Mouse (Mus musculus): ENCODE measurements at regions not wholly inside any gene's neighbourhood (a gene's known extent, or its start where the extent isn't known, plus 50 kb on each side); places are given as distances from the start of the nearest gene placed in this dataset.

- DNase-seq (ENCODE audit: low spot score) (no peak), ATAC-seq (ENCODE audit: low FRiP score) (no peak)
- H3K4me1 ChIP-seq (ENCODE audit: insufficient read depth, low read length), result no peaks in the 10 kb centered on the region
- H3K4me2 ChIP-seq (ENCODE audit: low read depth, low read length, poor library complexity, severe bottlenecking), result no peak overlapping the region
- no peaks in the 10 kb centered on the region for H3K9me3 ChIP-seq (ENCODE audit: low read length)
- WGBS, result 95% methylated on average over 2 of the region's 2 CpGs
- no peak for TF ChIP-seq CTCF (IDR thresholded peaks at IDR 0.05)
- H3K27me3 ChIP-seq (ENCODE audit: insufficient read depth, low read length), result no peaks in the 10 kb centered on the region
- H3K27ac ChIP-seq (ENCODE audit: low read depth, low read length), result no peak overlapping the region
- no peak overlapping the region for H3K4me3 ChIP-seq (ENCODE audit: low read depth, low read length)
- no peak overlapping the region for H3K9ac ChIP-seq (replicated peaks; ENCODE audit: low read length, poor library complexity, severe bottlenecking)
- H3K36me3 ChIP-seq (ENCODE audit: insufficient read depth, low read length), result no peaks in the 10 kb centered on the region
These were observed 1059.6 kb downstream of the Pla2g4a start for GRCm38 (mm10) chr1:148901319-148902033.

GRCm38 (mm10) chr1:148870788-148871187 is 1090.3 kb downstream of the Pla2g4a start:
- ATAC-seq (ENCODE audit: low FRiP score), result no peak

GRCm38 (mm10) chr1:148863582-148863981 is 1097.5 kb downstream of the Pla2g4a start:
- Histone ChIP-seq H3K36me3 (ENCODE audit: insufficient read depth, low read length) (no peaks in the 10 kb centered on the region), H3K9ac (replicated peaks; ENCODE audit: low read length, poor library complexity, severe bottlenecking) (no peak overlapping the region), H3K4me1 (ENCODE audit: insufficient read depth, low read length) (no peaks in the 10 kb centered on the region), H3K27ac (ENCODE audit: low read depth, low read length) (no peak overlapping the region), H3K4me2 (ENCODE audit: low read depth, low read length, poor library complexity, severe bottlenecking) (no peak overlapping the region), H3K9me3 (ENCODE audit: low read length) (no peaks in the 10 kb centered on the region), H3K27me3 (ENCODE audit: insufficient read depth, low read length) (no peaks in the 10 kb centered on the region), H3K4me3 (ENCODE audit: low read depth, low read length) (no peak overlapping the region)
- TF ChIP-seq CTCF (IDR thresholded peaks at IDR 0.05), result no peak
- 82% methylated on average over 2 of the region's 2 CpGs for WGBS
- ATAC-seq (ENCODE audit: low FRiP score), result no peak
- no peak for DNase-seq (ENCODE audit: low spot score)

More at GRCm38 (mm10) chr1:148870788-148871187, 1090.3 kb downstream of the Pla2g4a start:
- Histone ChIP-seq H3K27me3 (ENCODE audit: insufficient read depth, low read length) (no peaks in the 10 kb centered on the region), H3K9me3 (ENCODE audit: low read length) (no peaks in the 10 kb centered on the region), H3K9ac (replicated peaks; ENCODE audit: low read length, poor library complexity, severe bottlenecking) (no peak overlapping the region), H3K4me3 (ENCODE audit: low read depth, low read length) (no peak overlapping the region), H3K36me3 (ENCODE audit: insufficient read depth, low read length) (no peaks in the 10 kb centered on the region), H3K27ac (ENCODE audit: low read depth, low read length) (no peak overlapping the region), H3K4me1 (ENCODE audit: insufficient read depth, low read length) (no peaks in the 10 kb centered on the region), H3K4me2 (ENCODE audit: low read depth, low read length, poor library complexity, severe bottlenecking) (no peak overlapping the region)
- DNase-seq (ENCODE audit: low spot score), result peak; percentile 12
- 64% methylated on average over 1 of the region's 1 CpGs for WGBS
- TF ChIP-seq CTCF (IDR thresholded peaks at IDR 0.05), result no peak

- no peaks in the 10 kb centered on the region for H3K9me3 ChIP-seq (ENCODE audit: low read length)
- TF ChIP-seq CTCF (IDR thresholded peaks at IDR 0.05), result no peak
These were observed 1108.1 kb downstream of the Pla2g4a start for GRCm38 (mm10) chr1:148852990-148853389.

GRCm38 (mm10) chr1:148846595-148846994 is 1114.5 kb downstream of the Pla2g4a start:
- Histone ChIP-seq H3K27me3 (ENCODE audit: insufficient read depth, low read length) (no peaks in the 10 kb centered on the region), H3K27ac (ENCODE audit: low read depth, low read length) (no peak overlapping the region), H3K9me3 (ENCODE audit: low read length) (no peaks in the 10 kb centered on the region), H3K4me2 (ENCODE audit: low read depth, low read length, poor library complexity, severe bottlenecking) (no peak overlapping the region), H3K4me3 (ENCODE audit: low read depth, low read length) (no peak overlapping the region), H3K9ac (replicated peaks; ENCODE audit: low read length, poor library complexity, severe bottlenecking) (no peak overlapping the region), H3K4me1 (ENCODE audit: insufficient read depth, low read length) (no peaks in the 10 kb centered on the region), H3K36me3 (ENCODE audit: insufficient read depth, low read length) (no peaks in the 10 kb centered on the region)
- 87% methylated on average over 2 of the region's 2 CpGs for WGBS
- no peak for ATAC-seq (ENCODE audit: low FRiP score)
- TF ChIP-seq CTCF (IDR thresholded peaks at IDR 0.05), result no peak
- no peak for DNase-seq (ENCODE audit: low spot score)

More at GRCm38 (mm10) chr1:148852990-148853389, 1108.1 kb downstream of the Pla2g4a start:
- H3K4me1 ChIP-seq (ENCODE audit: insufficient read depth, low read length), result no peaks in the 10 kb centered on the region
- ATAC-seq (ENCODE audit: low FRiP score), result no peak
- no peak overlapping the region for H3K4me2 ChIP-seq (ENCODE audit: low read depth, low read length, poor library complexity, severe bottlenecking)
- WGBS, result 98% methylated on average over 1 of the region's 1 CpGs
- no peak overlapping the region for H3K4me3 ChIP-seq (ENCODE audit: low read depth, low read length)
- H3K27ac ChIP-seq (ENCODE audit: low read depth, low read length), result no peak overlapping the region
- DNase-seq (ENCODE audit: low spot score), result no peak
- no peak overlapping the region for H3K9ac ChIP-seq (replicated peaks; ENCODE audit: low read length, poor library complexity, severe bottlenecking)
- no peaks in the 10 kb centered on the region for H3K27me3 ChIP-seq (ENCODE audit: insufficient read depth, low read length)
- H3K36me3 ChIP-seq (ENCODE audit: insufficient read depth, low read length), result no peaks in the 10 kb centered on the region

- TF ChIP-seq CTCF (IDR thresholded peaks at IDR 0.05), result no peak
- DNase-seq (ENCODE audit: low spot score) (no peak), ATAC-seq (ENCODE audit: low FRiP score) (no peak)
- Histone ChIP-seq H3K4me3 (ENCODE audit: low read depth, low read length) (no peak overlapping the region), H3K27ac (ENCODE audit: low read depth, low read length) (no peak overlapping the region), H3K27me3 (ENCODE audit: insufficient read depth, low read length) (no peaks in the 10 kb centered on the region), H3K9ac (replicated peaks; ENCODE audit: low read length, poor library complexity, severe bottlenecking) (no peak overlapping the region), H3K36me3 (ENCODE audit: insufficient read depth, low read length) (no peaks in the 10 kb centered on the region), H3K4me2 (ENCODE audit: low read depth, low read length, poor library complexity, severe bottlenecking) (no peak overlapping the region), H3K4me1 (ENCODE audit: insufficient read depth, low read length) (no peaks in the 10 kb centered on the region), H3K9me3 (ENCODE audit: low read length) (no peaks in the 10 kb centered on the region)
- 51% methylated on average over 3 of the region's 3 CpGs for WGBS
These were observed 1137.9 kb downstream of the Pla2g4a start for GRCm38 (mm10) chr1:148823146-148823545.

Measured in midbrain, postnatal 0 days (tissue).